Mouse (Mus musculus) bone marrow macrophage, adult 2 months (primary cell): ENCODE data around the gene Odf3l1.

ENCODE experiments used
- CTCF ChIP-seq: IDR thresholded peaks from 2 replicates; pipeline ENCODE4 v1.5.1; 2012; ENCODE audit warnings: low read depth, mild to moderate bottlenecking, low read length, moderate library complexity
- POLR2A ChIP-seq: IDR thresholded peaks from 2 replicates; pipeline ENCODE4 v1.6.1; 2012; ENCODE audit warnings: mild to moderate bottlenecking, low read depth, low read length, borderline replicate concordance

DNA sequence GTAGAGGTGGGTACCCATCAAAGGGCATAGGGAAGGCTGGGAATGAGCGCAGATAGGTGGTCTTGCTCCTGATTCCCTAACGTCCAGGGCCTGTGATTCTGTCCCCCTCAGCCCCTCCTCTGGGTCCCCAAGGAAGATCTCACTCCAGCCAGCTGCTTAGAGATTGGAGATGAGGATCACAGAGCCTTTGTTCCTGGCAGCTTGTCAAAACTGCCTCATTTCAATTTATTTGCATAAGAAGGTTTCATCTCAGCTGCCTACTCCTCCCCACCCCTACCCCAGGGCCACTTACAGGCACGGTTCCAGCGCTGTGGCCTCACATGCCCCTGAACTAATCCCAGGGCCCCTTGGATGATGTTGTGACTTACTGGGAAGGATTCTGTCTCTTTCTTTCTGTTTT is 34.3 kb downstream of the Odf3l1 start:
- TF ChIP-seq CTCF: no peak
- no peak for TF ChIP-seq POLR2A
